Comparison of ENCODE assay signal across 8 mouse cellular contexts in the genomic region with DNA sequence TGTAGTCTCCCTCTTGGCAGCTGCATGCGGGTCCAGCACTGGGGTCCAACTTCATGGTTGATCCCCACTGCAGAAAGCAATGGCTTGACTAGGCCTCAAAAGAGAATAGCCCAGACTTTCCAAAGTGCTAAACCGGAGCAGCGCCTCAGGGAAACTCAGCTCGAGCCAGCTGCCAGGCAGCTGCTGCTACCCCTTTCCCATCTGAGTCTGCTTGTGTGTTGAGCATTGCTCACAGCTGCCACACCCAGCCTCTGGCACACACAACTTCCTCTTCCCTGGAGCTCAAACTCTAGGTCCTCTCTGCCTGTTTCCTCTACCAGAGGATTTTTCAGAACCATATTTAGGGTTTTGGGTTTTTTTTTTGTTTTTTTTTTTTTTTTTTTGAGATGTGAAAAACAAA.
DNase-seq lines count a peak whose midpoint lies in the region.

No protein-coding gene starts in this region.

- intact Hi-C loops in gastrocnemius, postnatal 14 days (cut with DNase I; ENCODE audit: low total_unique reads), result no loop called here

- DNase-seq in layer of hippocampus, adult 9-11 months, result peak; percentile 19
- no peak for DNase-seq in layer of hippocampus, postnatal 25 days (ENCODE audit: extremely low spot score in 1 of 2, low spot score in 1 of 2)
- peak; percentile 42 for DNase-seq in R1 (ENCODE audit: low read depth, low spot score)
- peak; percentile 64 for DNase-seq in gastrocnemius, postnatal 14 days
- peak; percentile 78 for DNase-seq in lung, postnatal 36 days
- no peak for DNase-seq in ovary, postnatal 14 days (ENCODE audit: low spot score)
- DNase-seq in right cerebral cortex, postnatal 25 days, result no peak
- DNase-seq in right cerebral cortex, postnatal 36 days (ENCODE audit: low spot score in 2 of 2), result no peak

Comparison
In these comparisons a context has a peak if more than half of its experiments do, and no peak if none do; other contexts are left out.
1. DNase-seq: peak in layer of hippocampus, adult 9-11 months (single experiment), R1 (single experiment), gastrocnemius, postnatal 14 days (single experiment) and lung, postnatal 36 days (single experiment); none in layer of hippocampus, postnatal 25 days (0 of 2), ovary, postnatal 14 days (single experiment), right cerebral cortex, postnatal 25 days (single experiment) and right cerebral cortex, postnatal 36 days (0 of 2).